Mouse (Mus musculus) myocyte (in vitro differentiated cells): ENCODE data around the gene Cntnap5b. TPM values are rescaled to one million over a fixed set of nuclear protein-coding genes. Genes with fewer than 3 reads are reported as not detected.

Source experiments
- H3K27me3 ChIP-seq: one replicate; pipeline ENCODE4 v1.6.1; 2011; ENCODE audit not compliant: control insufficient read depth, insufficient read depth, insufficient read length
- H3K36me3 ChIP-seq: one replicate; pipeline ENCODE4 v1.6.1; 2011; ENCODE audit not compliant: control insufficient read depth, insufficient read depth
- H3K4me2 ChIP-seq: one replicate; pipeline ENCODE4 v1.6.1; 2011; ENCODE audit warnings: low read depth, control low read depth
- H3K4me3 ChIP-seq: one replicate; pipeline ENCODE4 v1.5.1; 2011; ENCODE audit warnings: mild to moderate bottlenecking, control low read depth, moderate library complexity
- H3K79me2 ChIP-seq: one replicate; pipeline ENCODE4 v1.6.1; 2011; ENCODE audit not compliant: control insufficient read depth, insufficient read depth
- H3ac ChIP-seq: one replicate; pipeline ENCODE4 v1.6.1; 2011; ENCODE audit not compliant: control insufficient read depth, insufficient read length
- CEBPB ChIP-seq: IDR thresholded peaks from 2 replicates; pipeline ENCODE4 v1.6.1; 2011; ENCODE audit warnings: mild to moderate bottlenecking, moderate library complexity; ENCODE audit not compliant: poor library complexity, insufficient read depth, severe bottlenecking
- E2F4 ChIP-seq: IDR thresholded peaks from one replicate; pipeline ENCODE4 v1.6.1; 2011; ENCODE audit warnings: mild to moderate bottlenecking, control low read depth, moderate library complexity; ENCODE audit not compliant: insufficient read depth
- MAX ChIP-seq: IDR thresholded peaks from one replicate; pipeline ENCODE4 v1.6.1; 2011; ENCODE audit warnings: low read depth, mild to moderate bottlenecking, control low read depth
- MYOD1 ChIP-seq, 3 experiments: IDR thresholded peaks; one replicate each; pipeline ENCODE4 v1.6.1; 2011; ENCODE audit warnings: control low read depth in 2 of 3, low read depth in 2 of 3, mild to moderate bottlenecking in 2 of 3, moderate library complexity in 1 of 3; ENCODE audit not compliant: insufficient read length in 2 of 3, control insufficient read depth in 1 of 3
- MYOG ChIP-seq, 3 experiments: IDR thresholded peaks; one replicate each; pipeline ENCODE4 v1.6.1; 2011; ENCODE audit warnings: control low read depth in 2 of 3, low read depth in 2 of 3, mild to moderate bottlenecking in 2 of 3; ENCODE audit not compliant: insufficient read length in 2 of 3, control insufficient read depth in 1 of 3, insufficient read depth in 1 of 3
- POLR2A ChIP-seq: IDR thresholded peaks from one replicate; pipeline ENCODE4 v1.6.1; 2011; ENCODE audit warnings: low read depth, mild to moderate bottlenecking, control low read depth, moderate library complexity; ENCODE audit not compliant: insufficient read length
- POLR2AphosphoS2 ChIP-seq: IDR thresholded peaks from one replicate; pipeline ENCODE4 v1.6.1; 2011; ENCODE audit warnings: low read depth, control low read depth; ENCODE audit not compliant: insufficient read length
- REST ChIP-seq: IDR thresholded peaks from one replicate; pipeline ENCODE4 v1.6.1; 2011; ENCODE audit warnings: mild to moderate bottlenecking, control low read depth, moderate library complexity; ENCODE audit not compliant: insufficient read depth, insufficient read length
- SRF ChIP-seq: IDR thresholded peaks from one replicate; pipeline ENCODE4 v1.6.1; 2011; ENCODE audit warnings: low read depth; ENCODE audit not compliant: control insufficient read depth, insufficient read length
- TCF12 ChIP-seq: IDR thresholded peaks from one replicate; pipeline ENCODE4 v1.6.1; 2011; ENCODE audit warnings: mild to moderate bottlenecking, control low read depth; ENCODE audit not compliant: poor library complexity, insufficient read depth, severe bottlenecking
- TCF3 ChIP-seq: IDR thresholded peaks from one replicate; pipeline ENCODE4 v1.6.1; 2011; ENCODE audit warnings: low read depth, control low read depth; ENCODE audit not compliant: insufficient read length
- USF1 ChIP-seq: IDR thresholded peaks from one replicate; pipeline ENCODE4 v1.6.1; 2011; ENCODE audit warnings: low read depth, mild to moderate bottlenecking, control low read depth, moderate library complexity
- polyA plus RNA-seq: library from polyadenylated mRNA; unstranded; fragments of >200 nt; fragmentation: generic; extraction: Trizol; gene quantifications from one replicate; pipeline ENCODE4 v1.2.1, GENCODE M21; 2012; ENCODE audit warnings: missing spikeins

The Cntnap5b gene
- polyA plus RNA-seq: not detected

- no peak for TF ChIP-seq MYOD1 (IDR thresholded peaks at IDR 0.05; ENCODE audit: control insufficient read depth in 1 of 3, insufficient read length in 2 of 3, low read depth in 2 of 3)
- TF ChIP-seq REST: no peak
- no peak for TF ChIP-seq SRF
- TF ChIP-seq TCF3: no peak
- TF ChIP-seq E2F4: no peak
- TF ChIP-seq TCF12: no peak
- TF ChIP-seq USF1: no peak
- no peak for TF ChIP-seq CEBPB
- no peak for TF ChIP-seq MYOG (IDR thresholded peaks at IDR 0.05; ENCODE audit: control insufficient read depth in 1 of 3, insufficient read depth in 1 of 3, insufficient read length in 2 of 3, low read depth in 2 of 3)
- TF ChIP-seq MAX: no peak
- H3K36me3 ChIP-seq: no peaks in the 10 kb centered on the region
- no peak within 1 kb of the TSS for H3ac ChIP-seq
- no peaks in the 10 kb centered on the region for H3K79me2 ChIP-seq
- no peak within 1 kb of the TSS for H3K4me3 ChIP-seq
- no peak within 1 kb of the TSS for H3K4me2 ChIP-seq
- H3K27me3 ChIP-seq: no peaks in the 10 kb centered on the region
These were observed at the start of gene Cntnap5b for GRCm38 (mm10) chr1:99772614-99773013. Gene Cntnap5b (plus strand): TSS chr1:99772765.

GRCm38 (mm10) chr1:99759996-99760395 lies 12.6 kb upstream of the Cntnap5b start:
- TF ChIP-seq POLR2A (no peak), MYOD1 (IDR thresholded peaks at IDR 0.05; ENCODE audit: control insufficient read depth in 1 of 3, insufficient read length in 2 of 3, low read depth in 2 of 3) (no peak), SRF (no peak), USF1 (no peak), TCF3 (no peak), MYOG (IDR thresholded peaks at IDR 0.05; ENCODE audit: control insufficient read depth in 1 of 3, insufficient read depth in 1 of 3, insufficient read length in 2 of 3, low read depth in 2 of 3) (no peak), E2F4 (no peak), REST (no peak), TCF12 (no peak), POLR2AphosphoS2 (no peak), MAX (no peak), CEBPB (no peak)
- H3ac ChIP-seq: no peak overlapping the region
- H3K79me2 ChIP-seq: no peaks in the 10 kb centered on the region
- H3K36me3 ChIP-seq: no peaks in the 10 kb centered on the region
- H3K4me2 ChIP-seq: no peak overlapping the region
- H3K4me3 ChIP-seq: no peak overlapping the region
- no peaks in the 10 kb centered on the region for H3K27me3 ChIP-seq

GRCm38 (mm10) chr1:99772183-99772582 lies 382 bp upstream of the Cntnap5b start:
- Histone ChIP-seq H3K4me2 (no peak overlapping the region), H3K4me3 (no peak overlapping the region), H3K27me3 (no peaks in the 10 kb centered on the region), H3K36me3 (no peaks in the 10 kb centered on the region), H3ac (no peak overlapping the region), H3K79me2 (no peaks in the 10 kb centered on the region)
- TF ChIP-seq REST (peak; percentile 72), MYOD1 (IDR thresholded peaks at IDR 0.05; ENCODE audit: control insufficient read depth in 1 of 3, insufficient read length in 2 of 3, low read depth in 2 of 3) (no peak)

GRCm38 (mm10) chr1:99774144-99774543 lies 1.6 kb downstream of the Cntnap5b start:
- Histone ChIP-seq H3K79me2 (no peaks in the 10 kb centered on the region), H3K4me3 (no peak overlapping the region), H3K27me3 (no peaks in the 10 kb centered on the region), H3K4me2 (no peak overlapping the region), H3ac (no peak overlapping the region), H3K36me3 (no peaks in the 10 kb centered on the region)
- no peak for TF ChIP-seq REST
- no peak for TF ChIP-seq TCF3
- no peak for TF ChIP-seq POLR2A
- TF ChIP-seq CEBPB: no peak
- no peak for TF ChIP-seq E2F4
- no peak for TF ChIP-seq POLR2AphosphoS2
- no peak for TF ChIP-seq TCF12
- TF ChIP-seq MYOD1 (IDR thresholded peaks at IDR 0.05; ENCODE audit: control insufficient read depth in 1 of 3, insufficient read length in 2 of 3, low read depth in 2 of 3): no peak
- no peak for TF ChIP-seq USF1
- TF ChIP-seq SRF: no peak
- TF ChIP-seq MAX: no peak
- no peak for TF ChIP-seq MYOG (IDR thresholded peaks at IDR 0.05; ENCODE audit: control insufficient read depth in 1 of 3, insufficient read depth in 1 of 3, insufficient read length in 2 of 3, low read depth in 2 of 3)

- no peak overlapping the region for H3K4me3 ChIP-seq
- H3K79me2 ChIP-seq: no peaks in the 10 kb centered on the region
- no peak overlapping the region for H3K4me2 ChIP-seq
- H3K36me3 ChIP-seq: no peaks in the 10 kb centered on the region
- no peak for TF ChIP-seq TCF3
- TF ChIP-seq POLR2AphosphoS2: no peak
- TF ChIP-seq E2F4: no peak
- no peak for TF ChIP-seq MYOD1 (IDR thresholded peaks at IDR 0.05; ENCODE audit: control insufficient read depth in 1 of 3, insufficient read length in 2 of 3, low read depth in 2 of 3)
- no peak for TF ChIP-seq POLR2A
- TF ChIP-seq USF1: no peak
- no peak for TF ChIP-seq REST
- TF ChIP-seq MAX: no peak
- no peak for TF ChIP-seq TCF12
- no peak for TF ChIP-seq CEBPB
- TF ChIP-seq MYOG (IDR thresholded peaks at IDR 0.05; ENCODE audit: control insufficient read depth in 1 of 3, insufficient read depth in 1 of 3, insufficient read length in 2 of 3, low read depth in 2 of 3): no peak
- TF ChIP-seq SRF: no peak
- no peak overlapping the region for H3ac ChIP-seq
- H3K27me3 ChIP-seq: no peaks in the 10 kb centered on the region
These were observed 41.0 kb downstream of the Cntnap5b start for GRCm38 (mm10) chr1:99813334-99814110.
